Mouse (Mus musculus) ovary, postnatal 36 days (tissue): Measurements from ENCODE around the gene Ubtd2.

Experiments used
- DNase-seq: peaks from one replicate; pipeline ENCODE4 v3.0.0; 2022; ENCODE audit warnings: low spot score, mixed read lengths

The Ubtd2 gene

GRCm38 (mm10) chr11:32454800-32455506, at the start of gene Ubtd2:
Gene Ubtd2 (plus strand): TSS chr11:32455370.
- DNase-seq, result peak; percentile 98

DNA sequence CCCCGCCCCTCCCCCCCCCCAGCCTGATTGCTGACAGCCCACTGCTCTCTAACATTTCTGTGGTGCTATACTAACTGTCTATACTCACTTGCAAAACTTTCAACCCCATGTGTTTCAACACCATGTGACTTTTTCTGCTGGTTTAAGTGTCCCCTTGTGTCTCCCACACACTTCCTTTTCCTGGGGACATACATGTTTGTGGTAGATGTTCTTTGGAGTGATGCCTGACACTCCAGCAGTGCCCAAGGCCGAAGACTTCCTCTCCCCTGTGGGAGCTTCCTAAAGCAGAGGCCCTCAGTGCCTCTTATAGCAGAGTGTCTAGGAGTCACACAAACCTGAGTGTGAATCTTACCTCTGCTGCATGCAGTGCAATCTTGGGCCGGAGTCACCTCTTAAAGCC, 47.3 kb upstream of the Ubtd2 start:
- DNase-seq, result no peak

DNA sequence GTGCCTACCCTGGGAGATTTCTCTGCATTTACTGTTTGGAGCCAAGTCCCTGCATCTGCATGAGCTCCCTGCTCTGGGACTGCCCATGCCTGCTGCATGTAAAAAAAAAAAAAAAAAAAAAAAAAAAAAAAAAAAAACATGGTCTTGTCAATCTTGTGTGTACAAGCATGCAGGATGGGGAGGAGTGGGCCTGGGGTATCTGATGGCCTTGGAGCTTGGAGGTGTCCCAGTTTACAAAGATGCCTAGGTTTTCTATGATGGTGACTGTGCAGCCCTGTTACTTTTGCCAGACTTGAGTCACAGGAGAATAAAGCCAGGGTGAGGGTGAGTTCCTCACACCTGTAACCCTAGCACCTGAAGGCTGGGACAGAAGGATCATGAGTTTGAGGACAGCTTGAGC, 46.1 kb upstream of the Ubtd2 start:
- no peak for DNase-seq

GRCm38 (mm10) chr11:32409823-32410562, 45.2 kb upstream of the Ubtd2 start:
- no peak for DNase-seq

- no peak for DNase-seq
Observed at GRCm38 (mm10) chr11:32420001-32420400, 35.2 kb upstream of the Ubtd2 start.

- no peak for DNase-seq
Observed at GRCm38 (mm10) chr11:32423311-32423710, 31.9 kb upstream of the Ubtd2 start.

DNA sequence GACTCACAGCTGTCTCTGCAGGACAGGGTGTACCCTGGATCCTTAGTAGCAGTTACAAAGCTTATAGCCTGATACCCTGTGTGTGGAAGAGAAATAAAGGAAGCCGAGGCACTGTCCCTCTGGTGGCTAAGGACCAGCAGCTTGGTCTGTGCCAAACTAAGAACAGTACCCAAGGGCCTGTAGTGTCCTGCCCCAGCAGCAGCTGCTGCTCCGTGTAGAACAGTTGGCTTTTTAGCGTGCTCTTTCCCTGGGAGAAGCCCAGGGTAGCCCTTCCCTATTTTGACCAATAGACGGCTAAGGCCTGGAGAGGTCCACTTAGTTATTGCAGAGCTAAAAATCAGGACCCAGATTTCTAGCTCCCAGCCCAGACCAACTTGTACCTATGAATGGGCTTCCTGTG, 30.6 kb upstream of the Ubtd2 start:
- no peak for DNase-seq

GRCm38 (mm10) chr11:32425043-32425658, 30.0 kb upstream of the Ubtd2 start:
- no peak for DNase-seq

GRCm38 (mm10) chr11:32427537-32427936, 27.6 kb upstream of the Ubtd2 start:
- no peak for DNase-seq

- DNase-seq, result peak; percentile 45
Observed at GRCm38 (mm10) chr11:32435410-32436060, 19.6 kb upstream of the Ubtd2 start.

- DNase-seq, result no peak
Observed at GRCm38 (mm10) chr11:32442576-32442975, 12.6 kb upstream of the Ubtd2 start.

DNA sequence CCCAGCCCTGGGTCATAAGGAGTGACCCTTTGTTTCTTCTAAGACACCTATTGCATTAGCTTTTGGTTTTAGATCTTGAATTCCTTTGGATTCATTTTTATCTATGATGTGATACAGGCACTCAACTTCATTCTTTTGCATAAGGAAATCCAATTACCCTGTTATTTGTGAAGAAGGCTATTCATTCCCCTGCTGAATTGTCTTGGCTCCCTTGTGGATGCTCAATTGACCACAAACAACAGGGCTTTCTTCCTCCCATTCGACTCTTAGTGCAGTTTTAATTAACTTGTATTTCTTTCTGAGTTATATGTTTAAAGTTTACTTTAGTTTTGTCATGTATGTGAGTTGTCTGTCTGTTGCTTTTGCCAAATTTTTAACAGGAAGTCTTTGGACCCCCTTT, 10.9 kb upstream of the Ubtd2 start:
- DNase-seq, result no peak

GRCm38 (mm10) chr11:32445135-32445534, 10.0 kb upstream of the Ubtd2 start:
- no peak for DNase-seq

DNA sequence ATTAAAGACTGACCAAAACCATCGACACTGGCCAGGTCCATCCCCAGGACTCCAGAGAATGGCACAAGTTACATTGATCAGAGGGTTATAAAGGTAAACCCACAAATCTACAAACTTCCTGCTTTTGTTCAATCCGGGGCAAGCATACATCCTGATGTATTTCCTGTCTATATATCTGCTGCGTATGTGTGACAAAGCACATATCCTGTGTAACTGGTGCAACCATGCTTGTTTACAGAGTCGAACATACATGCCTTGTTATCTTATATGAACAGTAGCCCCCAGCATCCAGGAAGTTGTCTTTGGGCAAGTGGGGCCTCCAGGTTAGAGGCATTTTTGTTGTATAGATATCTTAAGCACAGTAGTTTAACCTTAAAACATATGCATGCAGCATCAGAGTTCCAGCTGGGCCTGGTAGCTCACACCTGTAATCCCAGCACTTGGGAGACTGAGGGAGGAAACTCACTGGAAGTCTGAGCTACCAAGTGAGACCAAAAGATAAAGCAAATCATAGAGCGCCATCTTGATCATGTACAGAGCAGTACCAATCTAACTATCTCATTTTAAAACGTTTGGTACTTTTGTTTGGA, 9.4 kb upstream of the Ubtd2 start:
- DNase-seq, result no peak

GRCm38 (mm10) chr11:32450216-32450615, 5.0 kb upstream of the Ubtd2 start:
- peak; percentile 32 for DNase-seq

DNA sequence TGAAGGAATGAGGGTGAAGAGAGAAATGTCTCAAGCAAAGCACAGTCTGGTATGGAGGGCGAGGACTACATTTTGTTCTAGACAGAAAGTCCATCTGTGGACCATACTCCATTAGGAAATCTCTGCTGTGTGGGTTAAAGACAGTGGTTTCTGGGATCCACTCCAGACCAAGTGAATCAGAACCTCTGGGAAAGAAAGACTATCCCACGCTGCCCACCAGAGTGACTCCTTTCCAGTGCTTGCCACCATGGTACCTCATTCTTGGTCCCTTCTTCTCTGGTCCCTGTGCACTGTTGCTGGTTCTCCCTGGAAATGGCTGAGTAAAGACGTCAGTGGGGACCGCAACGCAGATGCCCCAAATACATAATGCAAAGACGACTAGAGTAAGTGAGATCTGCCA, 3.9 kb upstream of the Ubtd2 start:
- no peak for DNase-seq

DNA sequence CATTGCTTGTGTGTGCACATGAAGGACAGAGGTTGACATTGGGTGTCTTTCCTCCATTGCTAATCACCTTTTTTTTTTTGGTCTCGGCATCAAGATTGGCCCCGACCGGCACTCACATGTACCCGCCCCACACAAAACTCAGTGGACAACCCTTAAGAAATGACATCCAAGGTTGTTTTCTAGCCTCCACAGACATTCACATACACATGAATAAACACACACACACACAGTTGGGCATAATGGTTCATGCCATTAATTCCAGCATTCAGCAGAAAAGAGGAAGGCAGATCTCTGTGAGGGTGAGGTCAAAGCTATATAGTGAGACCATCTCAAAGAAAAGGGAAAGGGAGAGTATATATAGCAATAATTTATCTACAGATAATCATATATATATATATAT, 2.4 kb upstream of the Ubtd2 start:
- no peak for DNase-seq

- DNase-seq, result no peak
Observed at GRCm38 (mm10) chr11:32453353-32453915, 1.7 kb upstream of the Ubtd2 start.

GRCm38 (mm10) chr11:32454231-32454799, 855 bp upstream of the Ubtd2 start:
- DNase-seq, result no peak

DNA sequence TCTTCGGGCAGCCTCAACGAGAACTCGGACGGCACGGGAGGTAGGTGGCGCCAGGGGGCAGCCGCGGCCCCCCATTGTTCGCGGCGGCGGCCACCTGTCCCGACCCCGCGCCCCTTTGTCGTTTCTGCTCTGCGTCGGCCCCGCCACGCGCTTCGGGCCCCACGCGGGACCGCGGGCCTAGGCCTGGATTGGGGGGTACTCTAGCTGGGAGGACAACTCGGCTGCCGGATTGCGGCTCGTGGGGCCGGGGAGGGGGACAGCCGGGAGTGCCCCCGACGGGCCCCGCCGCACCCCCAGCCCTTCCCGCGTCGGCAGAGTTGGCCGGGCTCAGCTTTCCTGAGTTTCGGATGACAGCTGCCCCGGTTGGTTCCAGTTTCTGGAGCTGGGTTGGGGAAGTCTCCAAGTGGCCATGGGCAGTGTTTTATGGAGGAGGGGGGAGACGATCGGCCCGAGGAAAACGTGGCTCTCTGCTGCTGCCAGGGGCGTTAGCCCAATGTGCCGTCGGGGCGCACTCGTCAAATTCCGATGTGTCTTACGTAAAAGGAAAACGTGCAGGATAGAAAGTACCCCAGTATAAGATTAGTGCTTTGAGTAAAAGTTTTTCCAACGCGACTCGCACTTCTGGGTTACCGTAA, 454 bp downstream of the Ubtd2 start:
- DNase-seq, result no peak

- no peak for DNase-seq
Observed at GRCm38 (mm10) chr11:32456356-32456755, 1.2 kb downstream of the Ubtd2 start.
